Mouse (Mus musculus) hindbrain, embryonic 15.5 days (tissue): ENCODE results near the gene Tnrc18. TPM values are rescaled to one million over a fixed set of nuclear protein-coding genes. Genes with fewer than 3 reads are reported as not detected.

ENCODE experiments used
- ATAC-seq: fragments of 200-750 bp; cut with Nextera tagmentation; 2 replicates; pipeline ENCODE4 v1.8.0; 2017; ENCODE audit warnings: low read depth, moderate number of reproducible peaks, moderate TSS enrichment; ENCODE audit not compliant: low FRiP score
- H3K27ac ChIP-seq: fragments of 300-500 bp; sonication (generic); replicated peaks from 2 replicates; pipeline ENCODE4 v1.5.1; 2015; ENCODE audit warnings: mild to moderate bottlenecking, inconsistent platforms
- H3K27me3 ChIP-seq: fragments of 300-500 bp; sonication (generic); 2 replicates; pipeline ENCODE4 v1.6.1; 2015; ENCODE audit warnings: control low read depth, inconsistent platforms
- H3K36me3 ChIP-seq: fragments of 300-500 bp; sonication (generic); 2 replicates; pipeline ENCODE4 v1.6.1; 2015; ENCODE audit warnings: control low read depth, inconsistent platforms
- H3K4me1 ChIP-seq: fragments of 300-500 bp; sonication (generic); replicated peaks from 2 replicates; pipeline ENCODE4 v1.6.1; 2015; ENCODE audit warnings: control low read depth, inconsistent platforms
- H3K4me2 ChIP-seq: fragments of 300-500 bp; sonication (generic); 2 replicates; pipeline ENCODE4 v1.6.1; 2015; ENCODE audit warnings: moderate library complexity, mild to moderate bottlenecking, inconsistent platforms
- H3K4me3 ChIP-seq: fragments of 300-500 bp; sonication (generic); 2 replicates; pipeline ENCODE4 v1.5.1; 2015; ENCODE audit warnings: mild to moderate bottlenecking, inconsistent platforms
- H3K9ac ChIP-seq: fragments of 300-500 bp; sonication (generic); 2 replicates; pipeline ENCODE4 v1.6.1; 2015; ENCODE audit warnings: inconsistent platforms
- H3K9me3 ChIP-seq: fragments of 300-500 bp; sonication (generic); 2 replicates; pipeline ENCODE4 v1.6.1; 2016; ENCODE audit warnings: control low read depth, inconsistent platforms
- WGBS: fragments of 180-500 bp; shearing (Covaris S2); methylation state at CpG from one replicate; pipeline ENCODE4 v1.1.7; 2015; 5-methylcytosine and 5-hydroxymethylcytosine counted together
- polyA plus RNA-seq: library from polyadenylated mRNA; unstranded; fragments of >200 nt; fragmentation: Nextera tagmentation; extraction: Ambion mirVana; gene quantifications from 2 replicates; pipeline ENCODE4 v1.2.1, GENCODE M21; 2015

Tnrc18 gene
- polyA plus RNA-seq, 1 experiment from 2014 or later, result 32.7 TPM

GRCm38 (mm10) chr5:142799259-142799658 is 18.2 kb downstream of the Tnrc18 start:
- no peaks in the 10 kb centered on the region for H3K36me3 ChIP-seq
- no peaks in the 10 kb centered on the region for H3K9me3 ChIP-seq
- H3K27me3 ChIP-seq, result no peaks in the 10 kb centered on the region
- H3K4me3 ChIP-seq, result no peak overlapping the region
- no peak overlapping the region for H3K27ac ChIP-seq
- 59% methylated on average over 4 of the region's 4 CpGs for WGBS
- no peak overlapping the region for H3K4me2 ChIP-seq
- no peak overlapping the region for H3K9ac ChIP-seq
- no peak for ATAC-seq
- peaks cover 95% of the 10 kb centered on the region for H3K4me1 ChIP-seq

- Histone ChIP-seq H3K9me3 (no peaks in the 10 kb centered on the region), H3K4me3 (no peak overlapping the region), H3K27me3 (no peaks in the 10 kb centered on the region), H3K27ac (0 out of 2 replicates have a peak overlapping the region, but pooled peaks have one; percentile 31), H3K9ac (no peak overlapping the region), H3K4me1 (peaks cover 94% of the 10 kb centered on the region), H3K36me3 (no peaks in the 10 kb centered on the region), H3K4me2 (no peak overlapping the region)
- WGBS, result 68% methylated on average over 12 of the region's 12 CpGs
- ATAC-seq, result no peak
Measured at GRCm38 (mm10) chr5:142798190-142798589, 19.3 kb downstream of the Tnrc18 start.

GRCm38 (mm10) chr5:142797620-142798019 is 19.8 kb downstream of the Tnrc18 start:
- 61% methylated on average over 13 of the region's 13 CpGs for WGBS
- Histone ChIP-seq H3K4me1 (peaks cover 95% of the 10 kb centered on the region), H3K9ac (no peak overlapping the region), H3K36me3 (no peaks in the 10 kb centered on the region), H3K4me2 (no peak overlapping the region), H3K9me3 (no peaks in the 10 kb centered on the region), H3K27ac (0 out of 2 replicates have a peak overlapping the region, but pooled peaks have one; percentile 31), H3K27me3 (no peaks in the 10 kb centered on the region), H3K4me3 (no peak overlapping the region)
- no peak for ATAC-seq

- no peak overlapping the region for H3K9ac ChIP-seq
- H3K9me3 ChIP-seq, result no peaks in the 10 kb centered on the region
- peaks cover 89% of the 10 kb centered on the region for H3K4me1 ChIP-seq
- no peak for ATAC-seq
- H3K4me2 ChIP-seq, result no peak overlapping the region
- H3K27ac ChIP-seq, result no peak overlapping the region
- H3K36me3 ChIP-seq, result no peaks in the 10 kb centered on the region
- no peak overlapping the region for H3K4me3 ChIP-seq
- 80% methylated on average over 4 of the region's 4 CpGs for WGBS
- no peaks in the 10 kb centered on the region for H3K27me3 ChIP-seq
Measured at GRCm38 (mm10) chr5:142796921-142797320, 20.5 kb downstream of the Tnrc18 start.

GRCm38 (mm10) chr5:142794582-142794981 is 22.9 kb downstream of the Tnrc18 start:
- WGBS, result 77% methylated on average over 13 of the region's 13 CpGs
- Histone ChIP-seq H3K4me1 (peaks cover 74% of the 10 kb centered on the region), H3K27me3 (no peaks in the 10 kb centered on the region), H3K4me3 (no peak overlapping the region), H3K9me3 (no peaks in the 10 kb centered on the region), H3K36me3 (no peaks in the 10 kb centered on the region), H3K27ac (0 out of 2 replicates have a peak overlapping the region, but pooled peaks have one; percentile 9), H3K9ac (no peak overlapping the region), H3K4me2 (no peak overlapping the region)
- ATAC-seq, result no peak

GRCm38 (mm10) chr5:142794161-142794560 is 23.3 kb downstream of the Tnrc18 start:
- H3K27ac ChIP-seq, result no peak overlapping the region

GRCm38 (mm10) chr5:142792594-142792993 is 24.9 kb downstream of the Tnrc18 start:
- Histone ChIP-seq H3K27me3 (no peaks in the 10 kb centered on the region), H3K9ac (no peak overlapping the region), H3K27ac (no peak overlapping the region), H3K4me3 (no peak overlapping the region), H3K9me3 (no peaks in the 10 kb centered on the region), H3K4me2 (no peak overlapping the region), H3K4me1 (peaks cover 54% of the 10 kb centered on the region), H3K36me3 (peaks cover 16% of the 10 kb centered on the region)
- ATAC-seq, result no peak
- WGBS, result 91% methylated on average over 4 of the region's 4 CpGs

More at GRCm38 (mm10) chr5:142794161-142794560, 23.3 kb downstream of the Tnrc18 start:
- H3K4me1 ChIP-seq, result peaks cover 70% of the 10 kb centered on the region
- H3K4me2 ChIP-seq, result no peak overlapping the region
- H3K36me3 ChIP-seq, result peaks cover 3% of the 10 kb centered on the region; the same call in 1 of the 2 replicates
- 91% methylated on average over 2 of the region's 2 CpGs for WGBS
- H3K27me3 ChIP-seq, result no peaks in the 10 kb centered on the region
- H3K4me3 ChIP-seq, result no peak overlapping the region
- H3K9me3 ChIP-seq, result no peaks in the 10 kb centered on the region
- no peak overlapping the region for H3K9ac ChIP-seq
- no peak for ATAC-seq

GRCm38 (mm10) chr5:142788279-142788678 is 29.2 kb downstream of the Tnrc18 start:
- H3K4me1 ChIP-seq, result peaks cover 33% of the 10 kb centered on the region
- H3K4me3 ChIP-seq, result no peak overlapping the region
- no peak overlapping the region for H3K4me2 ChIP-seq
- no peaks in the 10 kb centered on the region for H3K9me3 ChIP-seq
- no peak for ATAC-seq
- WGBS, result 97% methylated on average over 23 of the region's 23 CpGs
- peaks cover 25% of the 10 kb centered on the region for H3K36me3 ChIP-seq
- no peak overlapping the region for H3K9ac ChIP-seq
- H3K27me3 ChIP-seq, result no peaks in the 10 kb centered on the region
- H3K27ac ChIP-seq, result no peak overlapping the region

GRCm38 (mm10) chr5:142787304-142787905 is 30.1 kb downstream of the Tnrc18 start:
- Histone ChIP-seq H3K4me1 (peaks cover 33% of the 10 kb centered on the region), H3K9ac (no peak overlapping the region), H3K4me3 (no peak overlapping the region), H3K36me3 (peaks cover 25% of the 10 kb centered on the region), H3K27me3 (no peaks in the 10 kb centered on the region), H3K9me3 (no peaks in the 10 kb centered on the region), H3K4me2 (no peak overlapping the region), H3K27ac (no peak overlapping the region)
- WGBS, result 85% methylated on average over 37 of the region's 37 CpGs
- no peak for ATAC-seq

- WGBS, result 92% methylated on average over 5 of the region's 5 CpGs
- Histone ChIP-seq H3K4me1 (peaks cover 38% of the 10 kb centered on the region), H3K36me3 (peaks cover 25% of the 10 kb centered on the region)
Measured at GRCm38 (mm10) chr5:142786709-142787108, 30.8 kb downstream of the Tnrc18 start.

GRCm38 (mm10) chr5:142786215-142786614 is 31.2 kb downstream of the Tnrc18 start:
- H3K9ac ChIP-seq, result no peak overlapping the region
- WGBS, result 93% methylated on average over 3 of the region's 3 CpGs
- H3K27ac ChIP-seq, result no peak overlapping the region
- peaks cover 25% of the 10 kb centered on the region for H3K36me3 ChIP-seq
- peaks cover 41% of the 10 kb centered on the region for H3K4me1 ChIP-seq
- H3K9me3 ChIP-seq, result no peaks in the 10 kb centered on the region
- H3K4me2 ChIP-seq, result no peak overlapping the region
- H3K27me3 ChIP-seq, result no peaks in the 10 kb centered on the region
- H3K4me3 ChIP-seq, result no peak overlapping the region
- ATAC-seq, result no peak

More at GRCm38 (mm10) chr5:142786709-142787108, 30.8 kb downstream of the Tnrc18 start:
- no peak for ATAC-seq
- Histone ChIP-seq H3K4me3 (no peak overlapping the region), H3K9me3 (no peaks in the 10 kb centered on the region), H3K9ac (no peak overlapping the region), H3K4me2 (no peak overlapping the region), H3K27me3 (no peaks in the 10 kb centered on the region), H3K27ac (no peak overlapping the region)

- 53% methylated on average over 7 of the region's 7 CpGs for WGBS
- H3K4me1 ChIP-seq, result peaks cover 57% of the 10 kb centered on the region
- no peak for ATAC-seq
- no peak overlapping the region for H3K9ac ChIP-seq
- no peak overlapping the region for H3K4me2 ChIP-seq
- H3K9me3 ChIP-seq, result no peaks in the 10 kb centered on the region
- no peak overlapping the region for H3K4me3 ChIP-seq
- H3K36me3 ChIP-seq, result peaks cover 14% of the 10 kb centered on the region
- H3K27ac ChIP-seq, result peak overlapping the region; percentile 2; the same call in 1 of the 2 replicates
- no peaks in the 10 kb centered on the region for H3K27me3 ChIP-seq
Measured at GRCm38 (mm10) chr5:142783142-142783540, 34.3 kb downstream of the Tnrc18 start.
